In the genomic region with DNA sequence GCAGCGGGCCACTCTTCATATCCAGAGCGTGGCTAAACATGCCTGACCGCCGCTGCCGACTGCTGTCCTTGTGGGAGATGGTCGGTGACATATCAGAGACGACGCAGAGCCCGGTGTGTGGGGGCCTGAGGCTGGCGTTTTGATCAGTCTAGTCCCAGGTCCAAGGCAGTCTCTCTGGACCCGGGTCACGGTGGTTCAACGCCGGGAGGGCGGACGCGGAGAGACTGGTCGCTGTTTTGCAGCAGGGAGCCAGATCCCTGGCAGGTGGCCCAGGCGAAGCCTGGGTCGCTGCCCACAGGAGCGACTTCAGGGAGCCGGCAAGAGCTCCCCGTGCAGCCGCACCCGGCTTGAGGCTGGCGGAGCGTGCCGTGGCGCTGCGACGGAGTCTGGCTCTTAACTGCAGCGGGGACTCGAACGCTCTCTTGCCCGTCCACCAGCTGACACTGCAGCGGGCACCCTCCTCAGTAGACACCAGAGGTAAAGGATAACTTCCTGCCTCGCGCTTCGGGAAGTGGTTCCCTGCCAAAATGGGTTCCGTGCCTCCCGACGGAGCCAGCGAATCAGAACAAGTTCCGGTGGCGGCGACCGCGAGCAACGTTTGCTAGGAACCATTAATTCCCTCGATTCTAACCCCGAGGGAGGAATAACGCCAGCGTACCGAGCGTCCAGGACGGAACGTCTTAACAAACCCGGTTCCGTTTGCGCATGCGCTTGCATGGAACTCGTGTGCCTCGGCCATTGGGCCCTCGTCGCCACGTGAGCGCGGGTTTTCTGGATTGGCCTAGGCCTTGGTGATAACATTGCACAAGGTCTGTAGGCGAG, we compare ENCODE assay signal across 8 mouse cellular contexts. TPM values are rescaled to one million over a fixed set of nuclear protein-coding genes. Genes with fewer than 3 reads are reported as not detected.
DNase-seq lines count a peak whose midpoint lies in the region; ATAC-seq and TF ChIP-seq lines count a peak whose summit lies in the region.

A gene (minus strand): TSS at position 669 of the 822 bp plus-strand sequence.

- peak within 1 kb of the TSS; percentile 80 for H3K27ac ChIP-seq in bone marrow, adult 2 months (ENCODE audit: control insufficient read depth, insufficient read depth, low read depth, low read length, poor library complexity)
- H3K27ac ChIP-seq in embryonic facial prominence, embryonic 15.5 days (replicated peaks): peak within 1 kb of the TSS; percentile 94
- H3K27ac ChIP-seq in limb, embryonic 14.5 days (replicated peaks; ENCODE audit: low read depth, low read length): peak within 1 kb of the TSS; percentile 85
- H3K27ac ChIP-seq in midbrain, postnatal 0 days (ENCODE audit: low read depth, low read length): peak within 1 kb of the TSS; percentile 84

- WGBS in bone marrow, adult 2 months: under 1% methylated on average over 69 of the region's 69 CpGs
- under 1% methylated on average over 69 of the region's 69 CpGs for WGBS in embryonic facial prominence, embryonic 15.5 days
- under 1% methylated on average over 60 of the region's 69 CpGs for WGBS in limb, embryonic 14.5 days
- under 1% methylated on average over 69 of the region's 69 CpGs for WGBS in midbrain, postnatal 0 days

- no peaks in the 10 kb centered on the region for H3K27me3 ChIP-seq in embryonic facial prominence, embryonic 15.5 days
- no peaks in the 10 kb centered on the region for H3K27me3 ChIP-seq in limb, embryonic 14.5 days (ENCODE audit: control insufficient read depth, insufficient read depth, low read length)
- H3K27me3 ChIP-seq in midbrain, postnatal 0 days (ENCODE audit: insufficient read depth, low read length): 0 out of 2 replicates have a peak, but pooled peaks cover 5% of the 10 kb centered on the region

- peak within 1 kb of the TSS; percentile 94 for H3K4me3 ChIP-seq in bone marrow, adult 2 months (replicated peaks; ENCODE audit: control insufficient read depth, low read depth, low read length)
- peak within 1 kb of the TSS; percentile 90 for H3K4me3 ChIP-seq in embryonic facial prominence, embryonic 15.5 days (replicated peaks)
- H3K4me3 ChIP-seq in limb, embryonic 14.5 days (replicated peaks; ENCODE audit: low read length): peak within 1 kb of the TSS; percentile 90
- H3K4me3 ChIP-seq in midbrain, postnatal 0 days (ENCODE audit: low read depth, low read length): peak within 1 kb of the TSS; percentile 95

- ATAC-seq in embryonic facial prominence, embryonic 15.5 days (ENCODE audit: insufficient number of reproducible peaks, low FRiP score, low TSS enrichment, low read depth): peak; percentile 95
- peak; percentile 95 for ATAC-seq in limb, embryonic 14.5 days (ENCODE audit: low FRiP score, low read depth)
- ATAC-seq in midbrain, postnatal 0 days (ENCODE audit: low FRiP score): peak; percentile 98

- H3K9ac ChIP-seq in embryonic facial prominence, embryonic 15.5 days: peak within 1 kb of the TSS; percentile 49
- peak within 1 kb of the TSS; percentile 84 for H3K9ac ChIP-seq in limb, embryonic 14.5 days (ENCODE audit: low read depth, low read length, severe bottlenecking)
- H3K9ac ChIP-seq in midbrain, postnatal 0 days (replicated peaks; ENCODE audit: low read length, poor library complexity, severe bottlenecking): peak within 1 kb of the TSS; percentile 81

- TF ChIP-seq CTCF in bone marrow, adult 2 months (IDR thresholded peaks at IDR 0.05; ENCODE audit: control insufficient read depth, insufficient read depth, low read length): no peak
- peak; percentile 34; the same call in 1 of the 2 replicates for TF ChIP-seq CTCF in midbrain, postnatal 0 days (IDR thresholded peaks at IDR 0.05)

- H3K4me2 ChIP-seq in embryonic facial prominence, embryonic 15.5 days (replicated peaks): peak within 1 kb of the TSS; percentile 73
- peak within 1 kb of the TSS; percentile 76 for H3K4me2 ChIP-seq in limb, embryonic 14.5 days (replicated peaks; ENCODE audit: low read depth, low read length, severe bottlenecking)
- H3K4me2 ChIP-seq in midbrain, postnatal 0 days (ENCODE audit: low read depth, low read length, poor library complexity, severe bottlenecking): peak within 1 kb of the TSS; percentile 74

- peak; percentile 69; the same call in 1 of the 2 replicates for TF ChIP-seq POLR2A in bone marrow, adult 2 months (IDR thresholded peaks at IDR 0.05; ENCODE audit: borderline replicate concordance, control insufficient read depth, low read depth, low read length)
- TF ChIP-seq POLR2A in limb, embryonic 14.5 days (IDR thresholded peaks at IDR 0.05; ENCODE audit: borderline replicate concordance, extremely low read depth, insufficient read depth, insufficient read length): 0 out of 2 replicates have a peak, but pooled peaks have one; percentile 44

- peak; percentile 99 for DNase-seq in 416B (ENCODE audit: low read depth)
- peak; percentile 100 for DNase-seq in heart, adult 8-10 months (ENCODE audit: low spot score)
- peak; percentile 99 for DNase-seq in kidney, adult 9 months
- peak; percentile 99 for DNase-seq in limb, embryonic 14.5 days (ENCODE audit: low spot score)
- DNase-seq in midbrain, postnatal 0 days (ENCODE audit: low spot score): peak; percentile 100
- peak; percentile 92 to 97 for DNase-seq in spleen, postnatal 14 days (ENCODE audit: low spot score in 2 of 2)

- no peaks in the 10 kb centered on the region for H3K9me3 ChIP-seq in embryonic facial prominence, embryonic 15.5 days (replicated peaks)
- no peaks in the 10 kb centered on the region for H3K9me3 ChIP-seq in limb, embryonic 14.5 days (ENCODE audit: control insufficient read depth, low read length)
- no peaks in the 10 kb centered on the region for H3K9me3 ChIP-seq in midbrain, postnatal 0 days (ENCODE audit: low read length)

- no peaks in the 10 kb centered on the region for H3K36me3 ChIP-seq in embryonic facial prominence, embryonic 15.5 days
- H3K36me3 ChIP-seq in limb, embryonic 14.5 days (ENCODE audit: control insufficient read depth, insufficient read depth, low read length): peaks cover 3% of the 10 kb centered on the region; the same call in 1 of the 2 replicates
- no peaks in the 10 kb centered on the region for H3K36me3 ChIP-seq in midbrain, postnatal 0 days (ENCODE audit: insufficient read depth, low read length)

- no peaks in the 10 kb centered on the region; the same call in 1 of the 2 replicates for H3K4me1 ChIP-seq in bone marrow, adult 2 months (ENCODE audit: control insufficient read depth, insufficient read depth, low read length)
- peaks cover 17% of the 10 kb centered on the region for H3K4me1 ChIP-seq in embryonic facial prominence, embryonic 15.5 days
- peaks cover 20% of the 10 kb centered on the region for H3K4me1 ChIP-seq in limb, embryonic 14.5 days (ENCODE audit: control insufficient read depth, insufficient read depth, low read length)
- H3K4me1 ChIP-seq in midbrain, postnatal 0 days (ENCODE audit: insufficient read depth, low read length): peaks cover 10% of the 10 kb centered on the region; the same call in 1 of the 2 replicates

RNA-seq across cellular contexts. Expression of the gene that starts here (rescaled TPM):
- polyA plus RNA-seq in bone marrow, adult 2 months (2011; ENCODE audit: insufficient read depth, insufficient read length, low replicate concordance, missing spikeins): 3.7 and 6.1 TPM in 2 replicates
- polyA plus RNA-seq in embryonic facial prominence, embryonic 15.5 days (2015; fragmentation: Nextera tagmentation; extraction: Ambion mirVana): 14.7 and 17.1 TPM in 2 replicates
- total RNA-seq in heart, adult 8-10 months (2022): 10 to 100 TPM; 10.8 to 15.1 (median 13.2) TPM
- 12.4 and 14.7 TPM in 2 replicates for polyA plus RNA-seq in limb, embryonic 14.5 days (2012; rRNA removed)
- 14.7 and 16.2 TPM in 2 replicates for polyA plus RNA-seq in limb, embryonic 14.5 days (2014; fragmentation: Nextera tagmentation; extraction: Ambion mirVana)
- total RNA-seq in midbrain, postnatal 0 days (2014; rRNA removed): 51.7 and 54.5 TPM in 2 replicates
- 15.7 and 16.0 TPM in 2 replicates for polyA plus RNA-seq in midbrain, postnatal 0 days (2015; fragmentation: Nextera tagmentation; extraction: Ambion mirVana)

Comparison
In these comparisons a context has a peak if more than half of its experiments do, and no peak if none do; other contexts are left out.
1. Peak in every context shown above with its lines: DNase-seq, ATAC-seq, H3K4me3 ChIP-seq and H3K27ac ChIP-seq.